Mouse (Mus musculus) cerebellum, postnatal 25 days (tissue): ENCODE measurements at regions not wholly inside any gene's neighbourhood (a gene's known extent, or its start where the extent isn't known, plus 50 kb on each side); places are given as distances from the start of the nearest gene placed in this dataset.

Experiments
- DNase-seq, 2 experiments: peaks; one replicate each; pipeline ENCODE4 v3.0.0; 2021; ENCODE audit warnings: mixed read lengths in 2 of 2

DNA sequence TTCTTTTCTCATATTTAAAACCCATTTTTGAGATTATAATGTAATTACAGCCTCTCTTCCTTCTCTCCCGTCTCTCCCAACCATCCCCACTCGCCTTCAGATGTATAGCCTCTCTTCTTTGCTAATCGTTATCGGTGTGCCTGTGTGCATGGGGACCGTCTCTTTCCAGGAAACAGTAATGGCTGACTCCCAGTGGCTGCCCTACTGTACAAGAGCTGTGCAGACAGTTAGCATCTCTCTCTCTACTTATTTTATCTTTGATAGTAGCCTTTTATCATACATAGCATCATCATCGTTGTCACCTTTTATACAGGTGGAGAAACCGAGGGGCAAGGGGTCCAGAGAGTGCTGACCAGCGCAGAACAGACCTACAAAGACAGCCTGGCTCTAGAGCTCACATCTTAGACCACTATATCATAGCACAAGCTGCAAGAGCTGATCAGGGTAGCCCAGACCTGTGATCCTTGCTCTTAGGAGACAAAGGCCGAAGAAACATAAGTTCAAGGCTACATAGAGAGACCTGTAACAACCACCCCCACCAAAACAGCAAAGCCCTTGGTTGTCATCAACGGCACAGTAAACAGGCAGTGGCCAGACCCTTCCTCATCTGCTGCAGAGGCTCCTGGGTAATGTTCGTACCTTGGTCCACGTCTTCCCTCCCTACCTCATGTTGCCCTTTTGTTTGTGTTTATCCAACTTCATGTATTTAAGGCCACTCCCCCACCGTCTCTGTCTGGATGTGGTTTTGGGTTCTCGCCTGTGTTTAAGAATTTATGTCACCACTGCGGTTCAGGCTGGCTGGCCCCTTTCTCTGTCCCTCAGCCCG is 103.1 kb upstream of the Cpm start:
- DNase-seq, result no peak

DNA sequence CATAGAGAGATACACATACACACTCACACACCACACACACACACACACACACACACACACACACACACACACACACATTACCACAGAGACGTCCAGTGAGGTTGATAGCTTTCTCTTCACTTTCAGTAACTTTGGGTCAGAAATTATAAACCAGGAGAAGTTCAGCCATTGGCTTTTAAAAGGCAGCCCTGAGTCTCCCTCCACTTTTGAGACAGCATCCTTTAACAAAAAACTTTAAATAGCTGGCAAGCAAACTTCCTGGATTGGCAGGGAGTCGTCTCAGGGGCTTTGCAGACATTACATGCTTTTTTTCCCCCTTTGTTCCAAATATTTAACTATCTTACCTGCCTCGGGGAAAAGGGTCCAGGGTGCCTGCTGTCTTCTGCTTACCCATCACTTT is 103.7 kb upstream of the Cpm start:
- DNase-seq, result no peak

- no peak for DNase-seq
Observed at GRCm38 (mm10) chr10:117524926-117525565, 104.3 kb upstream of the Cpm start.

DNA sequence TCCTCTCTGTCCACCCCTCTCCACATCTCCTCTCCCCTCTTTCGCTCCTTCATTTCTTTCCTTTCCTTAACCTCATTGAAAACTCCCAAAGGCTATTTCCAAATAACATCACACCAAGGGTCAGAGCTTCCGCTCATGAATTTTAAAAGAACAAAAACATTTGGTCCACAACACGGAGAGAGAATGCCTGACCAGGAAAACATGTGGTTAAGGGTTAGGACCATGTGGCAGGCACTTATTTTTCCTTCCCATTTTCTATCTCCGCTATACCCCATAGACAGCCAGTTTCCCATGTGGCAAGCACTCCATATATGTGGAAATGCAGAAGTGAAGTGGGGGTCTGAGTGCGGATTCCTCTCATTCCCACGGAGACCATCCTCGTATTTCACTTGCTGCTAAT is 105.2 kb upstream of the Cpm start:
- DNase-seq, result no peak

DNA sequence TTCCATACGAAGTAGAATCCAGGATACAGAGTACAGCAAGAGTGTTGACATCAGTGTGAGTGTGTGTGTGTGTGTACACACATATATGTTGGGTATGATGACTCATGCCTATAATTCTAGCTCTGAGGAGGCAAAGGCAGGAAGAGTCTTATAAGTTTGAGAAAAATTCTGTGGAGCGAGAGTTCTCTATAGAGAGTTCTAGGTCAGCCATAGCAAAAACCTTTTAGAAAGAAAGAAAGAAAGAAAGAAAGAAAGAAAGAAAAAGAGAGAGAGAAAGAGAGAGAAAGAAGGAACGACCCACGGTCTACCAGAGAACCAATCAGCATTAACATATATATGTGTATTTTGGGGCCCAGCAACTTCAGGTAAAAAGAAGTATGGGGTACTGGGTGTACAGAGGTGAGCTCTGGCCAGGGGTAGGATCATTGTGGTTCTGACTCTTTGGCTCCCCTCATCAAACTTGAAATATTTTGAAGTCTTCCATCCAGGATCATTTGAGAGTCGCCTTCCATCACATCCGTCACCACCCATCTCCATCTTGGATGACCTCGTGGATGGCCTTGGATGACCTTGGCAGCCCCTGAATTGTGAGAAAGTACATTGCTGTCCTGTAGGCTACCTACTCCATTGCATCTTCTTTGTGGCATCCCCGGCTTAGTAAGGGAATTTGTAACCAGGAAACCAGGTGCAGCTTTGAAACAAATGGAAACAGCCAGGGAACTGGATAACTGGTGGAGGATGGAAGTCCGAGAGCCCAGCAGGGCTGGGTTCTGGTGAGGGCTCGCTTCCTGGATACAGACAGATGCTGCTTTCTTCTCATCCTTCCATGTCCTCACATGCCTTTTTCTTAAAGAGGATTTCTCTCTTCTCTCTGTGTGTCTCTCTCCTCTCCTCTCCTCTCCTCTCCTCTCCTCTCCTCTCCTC is 106.1 kb upstream of the Cpm start:
- DNase-seq, result no peak

DNA sequence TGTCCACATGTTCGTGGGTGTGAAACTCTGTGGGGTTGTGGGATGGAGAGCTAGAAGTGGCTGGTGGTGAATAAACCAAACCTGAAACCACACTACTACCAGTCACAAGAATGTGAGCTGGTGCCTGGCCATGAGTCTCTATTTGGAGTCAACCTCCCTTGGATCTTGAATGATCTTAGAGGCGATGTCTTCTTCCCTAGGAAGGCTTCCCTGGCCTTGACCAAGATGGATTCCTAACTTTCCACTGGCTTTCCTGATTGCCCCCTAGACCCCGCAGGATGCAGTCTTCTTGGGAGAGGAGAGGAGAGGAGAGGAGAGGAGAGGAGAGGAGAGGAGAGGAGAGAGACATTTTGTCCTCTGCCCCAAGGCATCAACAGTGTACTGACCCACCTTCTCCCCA is 106.9 kb upstream of the Cpm start:
- DNase-seq, result no peak

DNA sequence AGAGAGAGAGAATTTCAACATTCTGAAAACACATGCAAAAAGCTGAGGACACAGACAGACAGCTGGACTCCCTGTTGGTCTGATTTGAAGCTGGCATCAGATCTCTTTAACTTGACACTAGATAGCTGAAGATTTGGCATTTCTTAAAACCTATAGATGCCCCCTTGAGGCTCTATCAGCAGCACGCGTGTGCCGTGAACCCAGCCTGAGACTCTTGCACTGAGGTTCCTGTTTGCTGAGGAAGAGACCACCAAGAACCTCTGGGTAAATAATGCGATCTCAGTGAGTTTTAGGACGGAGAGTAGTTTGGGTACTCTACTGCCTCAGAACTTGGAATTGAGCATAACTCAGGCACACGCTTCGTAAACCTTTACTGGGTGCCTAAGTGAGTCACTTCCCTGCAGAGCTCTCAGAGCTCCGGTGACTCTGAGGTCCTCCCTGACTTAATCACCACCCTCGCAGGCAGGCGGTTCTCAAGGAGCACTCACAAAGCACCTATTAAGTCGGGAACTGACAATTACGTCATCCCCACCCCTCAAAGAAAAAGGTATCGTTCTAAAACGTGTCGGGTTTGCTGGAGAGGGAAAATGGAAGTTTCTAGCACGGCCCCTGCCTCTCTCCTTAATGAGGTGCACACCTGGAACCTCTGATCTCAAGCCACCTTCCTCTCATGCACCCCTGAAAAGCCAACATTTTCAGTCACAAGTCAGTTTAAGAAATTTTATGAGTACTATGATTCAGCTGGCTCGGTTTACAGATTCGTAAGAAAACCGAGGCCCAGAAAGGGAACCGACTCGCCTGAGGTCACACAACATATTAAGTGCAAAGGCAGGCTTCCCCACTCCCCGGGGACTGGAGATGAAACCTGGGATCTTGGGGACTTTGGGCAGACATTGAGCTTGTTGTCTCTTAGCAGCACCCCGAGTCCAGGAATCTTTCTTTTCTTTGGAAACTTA is 107.7 kb upstream of the Cpm start:
- no peak for DNase-seq

DNA sequence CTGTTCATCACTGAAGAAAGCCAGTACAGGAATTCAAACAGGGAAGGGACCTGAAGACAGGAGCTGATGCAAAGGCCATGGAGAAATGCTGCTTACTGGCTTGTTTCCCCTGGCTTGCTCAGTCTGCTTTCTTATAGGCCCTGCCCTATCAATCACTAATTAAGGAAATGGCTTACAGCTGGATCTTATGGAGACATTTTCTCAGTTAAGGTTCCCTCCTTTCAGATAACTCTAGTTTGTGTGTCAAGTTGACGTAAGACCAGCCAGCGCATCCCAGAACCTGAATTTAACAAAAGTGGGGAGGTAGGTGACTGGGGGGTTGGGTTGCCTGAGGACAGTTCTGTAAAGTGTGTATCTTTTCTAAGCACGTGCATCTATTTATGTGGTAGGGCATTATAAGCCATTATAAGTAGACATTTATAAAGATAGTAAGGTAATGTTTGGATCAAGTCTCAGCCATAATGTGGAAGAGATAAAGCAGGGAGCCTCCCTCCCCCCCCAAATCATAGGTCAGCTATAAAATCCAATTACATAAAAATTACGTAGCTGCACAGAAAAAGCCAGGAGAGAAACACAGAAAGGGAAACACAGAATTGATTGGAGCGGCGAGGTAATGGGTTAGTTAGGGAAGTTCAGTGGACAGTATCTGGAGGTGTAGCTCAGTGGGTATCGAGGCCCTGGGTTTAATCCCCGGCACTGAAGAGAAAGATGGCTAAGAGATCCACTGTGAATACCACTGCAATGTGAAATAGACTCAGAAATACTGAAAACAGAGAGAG is 108.6 kb upstream of the Cpm start:
- no peak for DNase-seq

DNA sequence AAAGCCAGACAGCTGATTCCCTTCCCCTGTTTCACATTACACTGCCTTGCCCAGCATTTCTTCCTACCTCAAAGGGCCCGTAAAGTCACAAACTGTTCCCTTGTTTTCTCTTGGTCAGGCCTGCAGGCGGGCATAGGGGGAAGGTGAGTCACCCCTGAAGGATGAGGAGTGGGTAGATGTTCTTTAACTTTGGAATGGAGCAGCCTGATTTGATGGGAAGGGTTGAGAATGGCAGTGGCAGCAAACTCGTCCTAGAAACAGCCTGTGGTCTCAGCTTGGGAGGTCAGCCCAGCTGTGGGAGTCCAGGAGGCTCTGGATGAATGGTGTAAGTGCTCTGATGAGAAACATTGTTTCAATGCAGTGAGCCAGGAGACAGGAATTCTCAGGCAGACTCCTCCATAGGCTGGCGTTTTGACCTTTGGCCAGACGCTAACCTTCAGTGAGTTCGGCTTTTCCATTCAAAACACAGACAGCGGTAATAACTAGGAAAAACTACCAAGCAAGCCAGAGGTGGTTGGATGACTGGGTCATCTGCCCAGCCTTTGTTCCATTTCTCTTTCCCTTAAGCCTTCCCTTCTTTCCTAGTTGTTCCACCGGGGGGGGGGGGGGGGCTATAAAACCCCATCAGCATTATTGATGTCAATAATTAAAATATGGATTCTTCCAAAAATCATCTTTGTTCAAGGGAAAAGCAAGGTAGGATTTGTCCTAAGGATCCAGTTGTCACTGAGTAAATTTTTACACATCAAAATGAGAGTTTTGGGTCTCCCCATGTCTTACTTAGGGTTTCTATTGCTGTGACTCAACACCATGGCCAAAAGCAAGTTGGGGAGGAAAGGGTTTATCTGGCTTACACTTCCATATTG is 109.4 kb upstream of the Cpm start:
- no peak for DNase-seq

DNA sequence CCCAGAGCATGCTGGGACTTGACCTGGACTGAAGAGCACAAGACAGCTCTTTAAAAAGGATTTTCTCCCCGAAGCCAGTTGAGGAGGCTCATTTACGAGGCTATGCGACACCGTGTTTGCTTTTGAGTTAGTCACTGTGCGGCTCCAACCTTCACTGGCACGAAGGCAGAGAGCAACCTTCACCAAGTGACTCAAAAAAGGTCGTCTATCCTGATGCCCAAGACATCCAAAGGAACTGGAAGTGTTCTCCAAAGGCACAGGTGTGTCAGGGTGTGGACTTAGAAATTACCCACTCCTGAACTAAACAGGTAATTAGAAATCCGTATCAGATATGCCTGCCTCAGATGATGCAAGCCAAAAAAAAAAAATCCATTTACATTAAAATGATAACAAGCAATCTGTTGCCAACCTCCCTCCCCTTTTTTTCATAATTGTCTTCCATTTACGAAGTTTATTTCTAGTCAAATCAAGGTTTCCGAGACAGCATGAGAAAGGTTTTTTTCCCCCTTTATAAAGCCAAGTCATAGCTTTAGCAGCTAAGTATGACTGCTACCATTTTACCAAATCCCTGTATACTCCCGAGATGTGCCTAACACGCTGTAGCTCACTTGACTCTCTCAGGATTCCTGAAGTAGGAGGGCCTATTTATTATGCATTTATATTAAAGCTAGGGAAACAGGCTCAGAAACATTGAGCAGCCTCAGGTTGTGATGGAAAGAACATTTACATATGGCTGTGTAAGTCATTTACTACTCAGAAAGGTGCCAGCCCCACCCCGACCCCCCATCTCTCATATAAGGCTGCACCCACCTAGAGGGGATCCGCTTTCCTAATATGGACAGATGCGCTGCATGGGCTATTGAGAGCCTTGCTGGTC is 110.3 kb upstream of the Cpm start:
- DNase-seq, result no peak

DNA sequence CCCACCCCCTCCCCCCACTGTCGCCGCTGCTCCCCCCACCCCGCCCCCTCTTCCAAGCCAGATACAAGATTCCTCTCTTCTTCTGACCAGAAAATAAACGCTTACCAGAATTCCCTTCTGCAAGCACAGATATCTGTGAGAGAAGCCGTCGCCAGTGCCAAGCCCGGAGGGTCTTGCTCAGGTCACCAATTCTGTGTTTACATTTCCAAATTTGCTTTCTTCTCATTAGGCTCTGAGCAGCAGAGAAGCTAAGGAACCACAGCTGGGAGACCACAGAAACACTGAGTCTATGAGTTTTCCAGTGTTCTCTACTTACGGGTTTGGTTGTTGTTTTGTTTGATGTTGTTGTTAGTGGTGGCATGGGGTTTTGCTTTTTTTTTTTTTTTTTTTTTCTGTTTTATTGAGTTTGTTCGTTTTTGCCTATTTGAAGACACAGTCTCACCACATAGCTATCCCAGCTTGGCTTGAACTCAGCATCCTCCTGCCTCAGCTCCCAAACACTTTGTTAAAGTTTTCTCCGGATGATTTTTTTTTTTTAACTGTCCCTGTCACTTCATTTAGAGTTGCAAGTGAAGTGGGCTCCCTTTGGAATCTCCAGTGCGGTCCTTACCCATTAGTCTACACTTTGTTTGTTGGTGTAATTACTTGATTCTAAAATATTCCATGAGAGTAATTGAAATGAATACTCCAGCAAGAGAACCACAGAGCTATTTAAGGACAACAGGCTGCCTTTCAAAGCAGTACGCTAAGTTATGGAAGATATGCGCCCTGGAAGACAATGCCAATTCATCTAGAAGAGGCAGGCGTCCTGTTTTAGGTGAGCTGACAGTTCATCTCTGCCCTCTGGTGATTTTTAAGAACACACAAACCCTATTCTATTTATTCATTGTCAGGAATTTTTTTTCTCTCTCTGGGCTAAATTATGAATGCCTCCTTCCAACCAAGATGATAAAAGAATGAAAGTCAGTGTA is 111.2 kb upstream of the Cpm start:
- DNase-seq, result no peak

DNA sequence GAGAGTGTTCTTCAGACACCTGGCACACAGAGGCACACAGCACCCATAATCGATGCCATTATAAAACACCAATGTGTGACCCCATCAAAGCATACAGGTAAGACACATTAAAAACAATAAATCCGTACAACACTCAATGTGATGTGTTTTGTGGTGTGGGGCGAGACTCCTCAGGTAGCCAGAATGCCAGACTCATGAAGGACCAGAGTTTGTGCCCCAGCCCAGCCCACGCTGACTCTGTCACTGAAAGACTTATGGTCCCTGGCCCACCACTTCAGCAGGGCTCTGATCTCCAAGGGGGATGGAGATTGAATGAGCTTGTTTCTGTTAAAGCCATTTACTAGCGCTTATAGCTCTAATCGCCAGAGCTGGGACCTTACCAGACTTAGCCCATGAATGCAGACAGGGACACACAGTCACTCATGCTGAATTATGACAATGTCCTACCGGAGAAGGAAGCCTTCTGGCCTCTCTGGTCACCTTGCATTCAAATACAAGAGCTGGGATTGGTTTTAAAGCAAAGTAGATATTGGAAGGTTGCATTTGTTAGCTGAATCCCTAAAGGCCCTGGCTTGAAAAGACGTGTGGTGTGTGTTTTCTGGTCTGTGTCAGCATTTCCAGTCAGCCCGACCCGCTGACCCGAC is 112.1 kb upstream of the Cpm start:
- DNase-seq, result no peak

GRCm38 (mm10) chr10:117516510-117516909 is 112.8 kb upstream of the Cpm start:
- no peak for DNase-seq

DNA sequence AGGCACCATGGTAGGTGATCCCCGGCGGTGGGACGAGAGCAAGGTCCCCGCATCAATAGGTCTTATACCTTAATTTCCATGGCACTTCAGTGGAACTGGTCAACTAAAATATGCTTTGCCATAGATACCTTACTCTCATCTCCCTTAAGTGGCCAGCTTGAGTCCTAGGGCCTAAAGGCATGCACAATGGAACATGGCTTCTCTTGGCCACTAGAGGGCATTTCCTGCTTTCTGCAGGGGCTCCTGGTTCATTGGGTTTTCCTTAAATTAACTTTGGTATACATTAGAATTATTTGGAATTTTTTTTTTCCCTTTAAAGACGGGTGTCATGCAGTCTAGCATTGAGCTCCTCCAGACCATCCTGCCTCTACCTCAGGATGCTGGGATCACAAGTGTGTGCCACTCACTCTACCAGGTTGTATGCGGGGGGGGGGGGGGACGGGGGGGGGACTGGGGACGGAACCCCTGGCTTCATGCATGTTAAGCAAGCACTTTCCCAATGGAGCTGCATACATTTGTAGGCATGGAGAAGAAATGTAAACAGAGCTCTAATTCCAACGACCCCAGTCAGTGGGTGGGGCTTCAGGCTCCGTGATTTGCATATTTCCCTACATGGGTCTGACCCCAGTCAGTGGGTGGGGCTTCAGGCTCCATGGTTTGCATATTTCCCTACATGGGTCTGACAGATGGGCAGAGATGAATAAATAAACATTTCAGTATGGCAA is 113.4 kb upstream of the Cpm start:
- DNase-seq, result peak in 1 of 2 experiments; percentile 43

GRCm38 (mm10) chr10:117515039-117515438 is 114.3 kb upstream of the Cpm start:
- DNase-seq, result no peak

DNA sequence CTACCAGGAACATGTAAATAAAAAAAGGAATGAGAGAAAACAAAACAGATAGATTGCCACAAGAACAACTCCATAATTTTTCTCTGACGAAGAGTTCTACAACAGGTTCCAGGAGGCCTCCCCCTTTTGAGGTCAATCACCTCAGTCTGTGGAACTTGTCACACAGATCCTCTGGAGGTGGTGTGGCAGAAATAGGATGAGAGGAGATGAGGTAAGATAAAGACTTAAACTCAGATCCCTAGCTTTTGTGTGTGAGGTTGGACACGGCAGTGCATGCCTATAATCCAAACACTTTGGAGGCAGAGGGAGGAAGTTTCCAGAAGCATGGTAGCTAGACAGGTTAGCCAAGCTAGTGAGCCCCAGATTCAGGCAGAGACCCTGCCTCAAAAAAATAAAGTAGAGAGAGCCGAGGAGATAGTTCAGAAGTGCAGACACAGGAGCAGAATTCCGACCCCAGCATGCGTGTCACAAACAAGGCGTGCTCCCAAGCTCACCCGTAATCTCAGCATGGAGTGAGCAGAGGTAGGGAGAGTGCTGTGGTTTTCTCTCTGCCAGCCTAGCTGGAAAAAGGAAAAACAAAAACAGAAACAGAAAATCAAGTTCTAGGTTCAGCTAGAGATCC is 115.3 kb upstream of the Cpm start:
- no peak for DNase-seq
